Mouse (Mus musculus): ENCODE data around the gene Ccl9. TPM values are rescaled to one million over a fixed set of nuclear protein-coding genes. Genes with fewer than 3 reads are reported as not detected.

Gene Ccl9
- polyA plus RNA-seq, 1 experiment from 2014 or later: 2.9 TPM

- ATAC-seq (ENCODE audit: low FRiP score, low read depth): no peak
Observed at GRCm38 (mm10) chr11:83572834-83573233, 5.6 kb downstream of the Ccl9 start.

GRCm38 (mm10) chr11:83572223-83572622, 6.2 kb downstream of the Ccl9 start:
- no peaks in the 10 kb centered on the region for H3K27me3 ChIP-seq
- H3K27ac ChIP-seq: no peak overlapping the region
- no peaks in the 10 kb centered on the region for H3K9me3 ChIP-seq
- no peak overlapping the region for H3K9ac ChIP-seq
- WGBS: 92% methylated on average over 8 of the region's 8 CpGs
- no peak for ATAC-seq (ENCODE audit: low FRiP score, low read depth)
- H3K4me1 ChIP-seq: no peaks in the 10 kb centered on the region
- H3K4me3 ChIP-seq: no peak overlapping the region
- H3K4me2 ChIP-seq (replicated peaks): no peak overlapping the region
- H3K36me3 ChIP-seq: no peaks in the 10 kb centered on the region

More at GRCm38 (mm10) chr11:83572834-83573233, 5.6 kb downstream of the Ccl9 start:
- Histone ChIP-seq H3K4me2 (replicated peaks) (no peak overlapping the region), H3K9ac (no peak overlapping the region), H3K27ac (no peak overlapping the region), H3K36me3 (no peaks in the 10 kb centered on the region), H3K9me3 (no peaks in the 10 kb centered on the region), H3K4me3 (no peak overlapping the region), H3K27me3 (no peaks in the 10 kb centered on the region), H3K4me1 (no peaks in the 10 kb centered on the region)
- WGBS: 46% methylated on average over 9 of the region's 9 CpGs

- H3K4me1 ChIP-seq: no peaks in the 10 kb centered on the region
- no peak overlapping the region for H3K4me3 ChIP-seq
- no peaks in the 10 kb centered on the region for H3K27me3 ChIP-seq
- no peaks in the 10 kb centered on the region for H3K36me3 ChIP-seq
- no peaks in the 10 kb centered on the region for H3K9me3 ChIP-seq
- H3K4me2 ChIP-seq (replicated peaks): no peak overlapping the region
- 46% methylated on average over 2 of the region's 2 CpGs for WGBS
- H3K27ac ChIP-seq: no peak overlapping the region
- H3K9ac ChIP-seq: no peak overlapping the region
- ATAC-seq (ENCODE audit: low FRiP score, low read depth): no peak
Observed at GRCm38 (mm10) chr11:83570189-83570588, 8.2 kb downstream of the Ccl9 start.

GRCm38 (mm10) chr11:83569249-83569648, 9.2 kb downstream of the Ccl9 start:
- Histone ChIP-seq H3K27me3 (no peaks in the 10 kb centered on the region), H3K36me3 (no peaks in the 10 kb centered on the region), H3K4me2 (replicated peaks) (no peak overlapping the region), H3K9ac (no peak overlapping the region), H3K9me3 (no peaks in the 10 kb centered on the region), H3K27ac (no peak overlapping the region), H3K4me1 (no peaks in the 10 kb centered on the region), H3K4me3 (no peak overlapping the region)
- 92% methylated on average over 7 of the region's 7 CpGs for WGBS
- no peak for ATAC-seq (ENCODE audit: low FRiP score, low read depth)

- H3K9ac ChIP-seq: no peak overlapping the region
- H3K4me3 ChIP-seq: no peak overlapping the region
- WGBS: 87% methylated on average over 3 of the region's 3 CpGs
- no peaks in the 10 kb centered on the region for H3K9me3 ChIP-seq
- H3K4me2 ChIP-seq (replicated peaks): no peak overlapping the region
- no peaks in the 10 kb centered on the region for H3K27me3 ChIP-seq
- H3K27ac ChIP-seq: no peak overlapping the region
- H3K36me3 ChIP-seq: no peaks in the 10 kb centered on the region
- no peak for ATAC-seq (ENCODE audit: low FRiP score, low read depth)
- H3K4me1 ChIP-seq: no peaks in the 10 kb centered on the region
Observed at GRCm38 (mm10) chr11:83568786-83569185, 9.7 kb downstream of the Ccl9 start.

- Histone ChIP-seq H3K4me2 (replicated peaks) (no peak overlapping the region), H3K9me3 (no peaks in the 10 kb centered on the region), H3K27me3 (no peaks in the 10 kb centered on the region), H3K4me1 (no peaks in the 10 kb centered on the region), H3K36me3 (no peaks in the 10 kb centered on the region), H3K9ac (no peak overlapping the region), H3K4me3 (no peak overlapping the region), H3K27ac (no peak overlapping the region)
- WGBS: 82% methylated on average over 9 of the region's 9 CpGs
- no peak for ATAC-seq (ENCODE audit: low FRiP score, low read depth)
Observed at GRCm38 (mm10) chr11:83568061-83568460, 10.4 kb downstream of the Ccl9 start.

GRCm38 (mm10) chr11:83567311-83567710, 11.1 kb downstream of the Ccl9 start:
- Histone ChIP-seq H3K9me3 (no peaks in the 10 kb centered on the region), H3K36me3 (no peaks in the 10 kb centered on the region), H3K27me3 (no peaks in the 10 kb centered on the region), H3K9ac (no peak overlapping the region), H3K4me3 (no peak overlapping the region), H3K4me2 (replicated peaks) (no peak overlapping the region), H3K4me1 (no peaks in the 10 kb centered on the region), H3K27ac (no peak overlapping the region)
- ATAC-seq (ENCODE audit: low FRiP score, low read depth): no peak
- WGBS: 68% methylated on average over 7 of the region's 7 CpGs

- H3K4me2 ChIP-seq (replicated peaks): no peak overlapping the region
- H3K9ac ChIP-seq: no peak overlapping the region
- H3K4me3 ChIP-seq: no peak overlapping the region
- H3K4me1 ChIP-seq: no peaks in the 10 kb centered on the region
- no peaks in the 10 kb centered on the region for H3K27me3 ChIP-seq
- H3K27ac ChIP-seq: no peak overlapping the region
- ATAC-seq (ENCODE audit: low FRiP score, low read depth): no peak
- H3K36me3 ChIP-seq: no peaks in the 10 kb centered on the region
- H3K9me3 ChIP-seq: no peaks in the 10 kb centered on the region
Observed at GRCm38 (mm10) chr11:83566617-83567016, 11.8 kb downstream of the Ccl9 start.

GRCm38 (mm10) chr11:83563754-83564153, 14.7 kb downstream of the Ccl9 start:
- no peak overlapping the region for H3K27ac ChIP-seq
- 75% methylated on average over 2 of the region's 2 CpGs for WGBS
- ATAC-seq (ENCODE audit: low FRiP score, low read depth): no peak
- no peaks in the 10 kb centered on the region for H3K4me1 ChIP-seq
- H3K4me3 ChIP-seq: no peak overlapping the region
- H3K9me3 ChIP-seq: no peaks in the 10 kb centered on the region
- no peak overlapping the region for H3K4me2 ChIP-seq (replicated peaks)
- H3K36me3 ChIP-seq: no peaks in the 10 kb centered on the region
- H3K9ac ChIP-seq: no peak overlapping the region
- H3K27me3 ChIP-seq: no peaks in the 10 kb centered on the region

- H3K27ac ChIP-seq: no peak overlapping the region
- no peak overlapping the region for H3K9ac ChIP-seq
- H3K4me1 ChIP-seq: no peaks in the 10 kb centered on the region
- no peaks in the 10 kb centered on the region for H3K36me3 ChIP-seq
- H3K9me3 ChIP-seq: no peaks in the 10 kb centered on the region
- ATAC-seq (ENCODE audit: low FRiP score, low read depth): no peak
- H3K4me3 ChIP-seq: no peak overlapping the region
- no peaks in the 10 kb centered on the region for H3K27me3 ChIP-seq
- no peak overlapping the region for H3K4me2 ChIP-seq (replicated peaks)
- WGBS: 75% methylated on average over 6 of the region's 6 CpGs
Observed at GRCm38 (mm10) chr11:83562311-83562887, 16.0 kb downstream of the Ccl9 start.

- no peak overlapping the region for H3K9ac ChIP-seq
- H3K27ac ChIP-seq: no peak overlapping the region
- WGBS: 73% methylated on average over 6 of the region's 6 CpGs
- no peak overlapping the region for H3K4me2 ChIP-seq (replicated peaks)
- H3K4me1 ChIP-seq: no peaks in the 10 kb centered on the region
- H3K4me3 ChIP-seq: no peak overlapping the region
- H3K9me3 ChIP-seq: no peaks in the 10 kb centered on the region
- no peaks in the 10 kb centered on the region for H3K27me3 ChIP-seq
- no peaks in the 10 kb centered on the region for H3K36me3 ChIP-seq
- no peak for ATAC-seq (ENCODE audit: low FRiP score, low read depth)
Observed at GRCm38 (mm10) chr11:83560405-83560804, 18.0 kb downstream of the Ccl9 start.

- WGBS: 68% methylated on average over 10 of the region's 10 CpGs
- Histone ChIP-seq H3K9ac (no peak overlapping the region), H3K9me3 (no peaks in the 10 kb centered on the region), H3K36me3 (no peaks in the 10 kb centered on the region), H3K27ac (no peak overlapping the region), H3K27me3 (no peaks in the 10 kb centered on the region), H3K4me1 (no peaks in the 10 kb centered on the region), H3K4me2 (replicated peaks) (no peak overlapping the region), H3K4me3 (no peak overlapping the region)
- no peak for ATAC-seq (ENCODE audit: low FRiP score, low read depth)
Observed at GRCm38 (mm10) chr11:83557074-83557473, 21.4 kb downstream of the Ccl9 start.

GRCm38 (mm10) chr11:83556085-83556781, 22.2 kb downstream of the Ccl9 start:
- H3K27ac ChIP-seq: no peak overlapping the region
- H3K4me2 ChIP-seq (replicated peaks): no peak overlapping the region
- H3K36me3 ChIP-seq: no peaks in the 10 kb centered on the region
- peak; percentile 59; the same call in 1 of the 2 replicates for ATAC-seq (ENCODE audit: low FRiP score, low read depth)
- no peak overlapping the region for H3K9ac ChIP-seq
- H3K27me3 ChIP-seq: no peaks in the 10 kb centered on the region
- no peak overlapping the region for H3K4me3 ChIP-seq
- WGBS: 28% methylated on average over 8 of the region's 8 CpGs
- no peaks in the 10 kb centered on the region for H3K9me3 ChIP-seq
- H3K4me1 ChIP-seq: no peaks in the 10 kb centered on the region
